Comparison of ENCODE assay signal across 12 mouse cellular contexts in the genomic region with DNA sequence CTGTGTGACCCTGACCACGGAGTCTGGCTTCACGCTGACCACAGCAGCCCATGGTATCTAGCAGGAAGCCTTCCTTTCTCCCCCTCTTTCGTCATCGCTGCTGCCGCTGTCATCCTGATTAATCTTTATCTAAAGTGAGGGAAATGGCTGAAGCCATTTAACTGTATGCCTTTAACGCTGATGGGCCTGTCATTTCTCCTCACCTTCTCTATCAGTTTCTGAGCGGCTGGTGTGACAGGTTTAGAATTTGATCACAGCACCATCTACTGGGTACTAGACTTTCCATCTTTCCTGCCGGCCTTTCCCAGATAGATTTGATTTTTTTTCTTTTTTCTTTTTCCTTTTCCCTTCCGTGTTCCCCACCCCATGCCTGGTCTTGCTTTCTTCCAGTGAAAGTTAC.
A peak's percentile ranks its signal among the peaks of the same experiment; 100 is the strongest.
DNase-seq lines count a peak whose midpoint lies in the region.
"Had no signal": no experiment of that assay in that cellular context is flagged by ENCODE, and none has a peak within 500 bp of the region (broad histone marks: within the 10 kb centered on the region; RNA-seq: fewer than 3 reads in every experiment).

No protein-coding gene starts in this region.

- peak overlapping the region; percentile 23; the same call in 1 of the 2 replicates for H3K4me3 ChIP-seq in midbrain, embryonic 10.5 days
- H3K4me3 ChIP-seq: neural tube, embryonic 12.5 days; stomach, embryonic 15.5 days had no signal

- H3K27me3 ChIP-seq in midbrain, embryonic 10.5 days (ENCODE audit: low read depth, poor library complexity, severe bottlenecking) = peaks cover 94% of the 10 kb centered on the region
- H3K27me3 ChIP-seq: stomach, embryonic 15.5 days had no signal

- no peak overlapping the region for H3K27ac ChIP-seq in midbrain, embryonic 10.5 days (replicated peaks)
- H3K27ac ChIP-seq: neural tube, embryonic 12.5 days; stomach, embryonic 15.5 days had no signal

- WGBS in midbrain, embryonic 10.5 days = 38% methylated on average over 9 of the region's 9 CpGs

- DNase-seq in cerebellum, postnatal 10 days = peak; percentile 44 to 65
- no peak for DNase-seq in cerebellum, adult 11 months
- peak; percentile 9 to 34 for DNase-seq in left cerebral cortex, postnatal 25 days (ENCODE audit: low spot score in 2 of 2)
- DNase-seq in left cerebral cortex, postnatal 36 days (ENCODE audit: low spot score in 2 of 2) = no peak
- peak; percentile 57 for DNase-seq in embryo, embryonic 10 days (ENCODE audit: low spot score)
- peak; percentile 18 for DNase-seq in midbrain, embryonic 10.5 days (ENCODE audit: low spot score)
- no peak for DNase-seq in spleen, adult 12 weeks (ENCODE audit: low spot score)
- no peak for DNase-seq in gastrocnemius, postnatal 10 days
- DNase-seq: cerebellum, adult 8-10 months; kidney, adult 2 months had no signal

- intact Hi-C loops in left cerebral cortex, postnatal 25 days (cut with DNase I) = loop anchor here (2.0 to 5.0 kb wide), 3 partner anchors 136 to 169 kb away; no protein-coding TSS in a partner anchor
- intact Hi-C loops in left cerebral cortex, postnatal 36 days (cut with DNase I) = loop anchor here (2.0 to 10.0 kb wide), 3 partner anchors 136 to 204 kb away; a partner anchor contains a TSS

- peaks cover 30% of the 10 kb centered on the region for H3K4me1 ChIP-seq in midbrain, embryonic 10.5 days
- H3K4me1 ChIP-seq: stomach, embryonic 15.5 days had no signal

- H3K36me3 ChIP-seq in midbrain, embryonic 10.5 days = no peaks in the 10 kb centered on the region
- H3K36me3 ChIP-seq: neural tube, embryonic 12.5 days; stomach, embryonic 15.5 days had no signal

- no peaks in the 10 kb centered on the region for H3K9me3 ChIP-seq in midbrain, embryonic 10.5 days (replicated peaks)
- H3K9me3 ChIP-seq: neural tube, embryonic 12.5 days; stomach, embryonic 15.5 days had no signal

Comparison
In these comparisons a context has a peak if more than half of its experiments do, and no peak if none do; other contexts are left out.
1. DNase-seq: peak in cerebellum, postnatal 10 days (2 of 2), left cerebral cortex, postnatal 25 days (2 of 2), embryo, embryonic 10 days (single experiment) and midbrain, embryonic 10.5 days (single experiment); none in cerebellum, adult 11 months (single experiment), left cerebral cortex, postnatal 36 days (0 of 2), spleen, adult 12 weeks (single experiment) and gastrocnemius, postnatal 10 days (single experiment).